Mouse (Mus musculus): ENCODE results near the gene Fuca1.

DNA sequence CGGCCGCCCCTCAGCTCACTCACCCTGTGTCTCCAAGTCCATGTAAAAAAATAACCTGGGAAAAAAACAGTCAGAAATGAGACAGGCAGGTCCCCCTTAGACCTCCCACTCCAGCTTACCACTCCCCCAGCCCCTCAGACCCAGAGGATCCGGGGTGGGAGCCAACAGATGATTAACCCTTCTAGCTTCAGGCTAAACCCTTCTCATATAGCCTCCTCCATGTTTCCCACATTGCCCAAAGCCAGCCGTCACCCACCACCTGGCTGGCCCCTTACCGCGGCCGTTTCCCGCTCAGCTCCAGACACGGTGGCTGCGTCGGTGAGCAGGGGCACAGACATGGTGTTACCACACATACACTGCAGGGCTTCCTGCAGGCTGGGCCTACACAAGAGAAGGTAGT lies 50.0 kb downstream of the Fuca1 start:
- TF ChIP-seq CTCF (IDR thresholded peaks at IDR 0.05 in 2 of 3, conservative IDR thresholded peaks at IDR 0.05 in 1 of 3; ENCODE audit: control insufficient read depth in 1 of 3, insufficient read depth in 1 of 3, low read depth in 2 of 3, low read length in 3 of 3, poor library complexity in 1 of 3, severe bottlenecking in 1 of 3), result no peak
- no peak for TF ChIP-seq POLR2A (IDR thresholded peaks at IDR 0.05; ENCODE audit: control insufficient read depth in 1 of 2, insufficient read depth in 1 of 2, low read depth in 1 of 2, low read length in 2 of 2, poor library complexity in 1 of 2)
- no peak for TF ChIP-seq TAL1 (IDR thresholded peaks at IDR 0.05; ENCODE audit: low read length)
- TF ChIP-seq ZC3H11A (IDR thresholded peaks at IDR 0.05; ENCODE audit: low read depth, low read length), result no peak
- TF ChIP-seq SMC3 (IDR thresholded peaks at IDR 0.05; ENCODE audit: low read depth, low read length), result no peak
- TF ChIP-seq MAFK (IDR thresholded peaks at IDR 0.05; ENCODE audit: borderline replicate concordance, low read depth, low read length), result no peak
- TF ChIP-seq UBTF (IDR thresholded peaks at IDR 0.05; ENCODE audit: borderline replicate concordance, insufficient read depth, low read depth, low read length), result no peak
- TF ChIP-seq POLR2AphosphoS2 (IDR thresholded peaks at IDR 0.05; ENCODE audit: low read length), result no peak
- TF ChIP-seq CHD2 (IDR thresholded peaks at IDR 0.05; ENCODE audit: low read length), result no peak
- TF ChIP-seq TCF12 (IDR thresholded peaks at IDR 0.05; ENCODE audit: low read depth, low read length), result no peak
- TF ChIP-seq E2F4 (IDR thresholded peaks at IDR 0.05; ENCODE audit: borderline replicate concordance, low read depth, low read length), result no peak
- TF ChIP-seq GATA1 (IDR thresholded peaks at IDR 0.05; ENCODE audit: low read depth, low read length), result no peak
